Mouse (Mus musculus) olfactory bulb, adult 2 months (tissue): Measurements from ENCODE around the gene Dtl.

ENCODE experiments used
- CTCF ChIP-seq: fragments of 200-500 bp; IDR thresholded peaks from 2 replicates; pipeline ENCODE4 v1.5.1; 2012; ENCODE audit warnings: low read depth, mild to moderate bottlenecking, low read length, moderate library complexity; ENCODE audit not compliant: insufficient read depth
- POLR2A ChIP-seq: fragments of 200-500 bp; IDR thresholded peaks from 2 replicates; pipeline ENCODE4 v1.6.1; 2012; ENCODE audit warnings: mild to moderate bottlenecking, low read depth, low read length, moderate library complexity; ENCODE audit not compliant: insufficient read depth

DNA sequence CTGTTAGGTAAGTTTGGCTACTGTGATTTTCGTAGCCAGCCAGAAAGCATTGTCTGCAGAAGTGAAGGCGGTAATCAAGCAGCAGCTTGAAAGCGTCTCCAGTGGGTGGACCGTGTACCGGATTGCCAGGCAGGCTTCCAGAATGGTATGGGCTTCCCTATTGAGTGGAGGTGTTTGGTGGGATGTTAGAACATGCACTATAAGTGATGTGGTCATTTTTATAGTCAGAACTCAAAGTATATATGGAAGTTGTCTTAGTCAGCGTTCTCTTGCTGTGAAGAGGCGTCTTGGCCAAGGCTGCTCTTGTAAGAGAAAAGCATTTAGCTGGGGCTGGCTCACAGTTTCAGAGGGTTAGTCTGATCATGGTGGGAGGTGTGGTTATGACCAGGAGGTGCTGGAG is 35.0 kb upstream of the Dtl start:
- TF ChIP-seq CTCF = no peak
- no peak for TF ChIP-seq POLR2A
